Mouse (Mus musculus) telencephalon, adult 2 months (tissue): Measurements from ENCODE around the gene Cog3.
"Not testable (repeated sequence)": the region's sequence is repeated elsewhere in the genome, so short reads cannot be mapped to it uniquely, and the experiment has no call there.

Experiments
- DNase-seq: peaks from one replicate; pipeline ENCODE4 v3.0.0-alpha.2; 2011; ENCODE audit warnings: low read depth, low spot score

Gene Cog3

GRCm38 (mm10) chr14:75753991-75754817 lies at the start of gene Cog3:
Gene Cog3 (minus strand): TSS chr14:75754517.
- peak; percentile 96 for DNase-seq

GRCm38 (mm10) chr14:75797769-75798386 lies 43.6 kb upstream of the Cog3 start:
- DNase-seq: no peak

- no peak for DNase-seq
Observed at GRCm38 (mm10) chr14:75795918-75796317, 41.6 kb upstream of the Cog3 start.

GRCm38 (mm10) chr14:75794726-75795125 lies 40.4 kb upstream of the Cog3 start:
- no peak for DNase-seq

GRCm38 (mm10) chr14:75794324-75794723 lies 40.0 kb upstream of the Cog3 start:
- no peak for DNase-seq

- no peak for DNase-seq
Observed at GRCm38 (mm10) chr14:75793110-75793509, 38.8 kb upstream of the Cog3 start.

GRCm38 (mm10) chr14:75791372-75791771 lies 37.1 kb upstream of the Cog3 start:
- no peak for DNase-seq

GRCm38 (mm10) chr14:75790411-75790996 lies 36.2 kb upstream of the Cog3 start:
- DNase-seq: no peak

GRCm38 (mm10) chr14:75789291-75789690 lies 35.0 kb upstream of the Cog3 start:
- no peak for DNase-seq

- no peak for DNase-seq
Observed at GRCm38 (mm10) chr14:75787794-75788175, 33.5 kb upstream of the Cog3 start.

GRCm38 (mm10) chr14:75786868-75787793 lies 32.8 kb upstream of the Cog3 start, which contains the start of gene Slc25a30:
Gene Slc25a30 (minus strand): TSS chr14:75787037.
- DNase-seq: peak; percentile 90

GRCm38 (mm10) chr14:75786424-75786867 lies 32.1 kb upstream of the Cog3 start:
- peak; percentile 28 for DNase-seq

- no peak for DNase-seq
Observed at GRCm38 (mm10) chr14:75779913-75780312, 25.6 kb upstream of the Cog3 start.

- DNase-seq: no peak
Observed at GRCm38 (mm10) chr14:75776637-75777036, 22.3 kb upstream of the Cog3 start.

GRCm38 (mm10) chr14:75773431-75773830 lies 19.1 kb upstream of the Cog3 start:
- no peak for DNase-seq

- not testable (repeated sequence) for DNase-seq
Observed at GRCm38 (mm10) chr14:75772407-75772806, 18.1 kb upstream of the Cog3 start.

- no peak for DNase-seq
Observed at GRCm38 (mm10) chr14:75771101-75771501, 16.8 kb upstream of the Cog3 start.

- DNase-seq: no peak
Observed at GRCm38 (mm10) chr14:75769334-75769733, 15.0 kb upstream of the Cog3 start.

- DNase-seq: no peak
Observed at GRCm38 (mm10) chr14:75768275-75768608, 13.9 kb upstream of the Cog3 start.

- peak; percentile 68 for DNase-seq
Observed at GRCm38 (mm10) chr14:75767492-75768274, 13.4 kb upstream of the Cog3 start.
